Mouse (Mus musculus): ENCODE results near the gene C1qa. TPM values are rescaled to one million over a fixed set of nuclear protein-coding genes. Genes with fewer than 3 reads are reported as not detected.

Gene C1qa
- polyA plus RNA-seq, 1 experiment: 134 TPM

GRCm38 (mm10) chr4:136867690-136868345, 30.8 kb downstream of the C1qa start:
- TF ChIP-seq FLI1 (IDR thresholded peaks at IDR 0.05; ENCODE audit: low read length) (no peak), GATA1 (IDR thresholded peaks at IDR 0.05; ENCODE audit: borderline replicate concordance, low read length) (no peak)
- Histone ChIP-seq H3K9me3 (no peaks in the 10 kb centered on the region), H3K4me3 (replicated peaks) (no peak overlapping the region), H3K4me1 (peaks cover 7% of the 10 kb centered on the region), H3K27me3 (replicated peaks) (peaks cover 74% of the 10 kb centered on the region), H3K36me3 (replicated peaks; ENCODE audit: low read length) (no peaks in the 10 kb centered on the region)

GRCm38 (mm10) chr4:136865531-136865930, 33.1 kb downstream of the C1qa start:
- Histone ChIP-seq H3K27me3 (replicated peaks) (peaks cover 88% of the 10 kb centered on the region), H3K4me1 (peaks cover 11% of the 10 kb centered on the region), H3K36me3 (replicated peaks; ENCODE audit: low read length) (no peaks in the 10 kb centered on the region), H3K9me3 (no peaks in the 10 kb centered on the region), H3K4me3 (replicated peaks) (no peak overlapping the region)
- TF ChIP-seq FLI1 (IDR thresholded peaks at IDR 0.05; ENCODE audit: low read length) (no peak), GATA1 (IDR thresholded peaks at IDR 0.05; ENCODE audit: borderline replicate concordance, low read length) (no peak)

GRCm38 (mm10) chr4:136864751-136865470, 33.7 kb downstream of the C1qa start:
- H3K36me3 ChIP-seq (replicated peaks; ENCODE audit: low read length): no peaks in the 10 kb centered on the region
- TF ChIP-seq GATA1 (IDR thresholded peaks at IDR 0.05; ENCODE audit: borderline replicate concordance, low read length): no peak
- TF ChIP-seq FLI1 (IDR thresholded peaks at IDR 0.05; ENCODE audit: low read length): no peak
- H3K4me1 ChIP-seq: peaks cover 11% of the 10 kb centered on the region
- H3K9me3 ChIP-seq: peaks cover 2% of the 10 kb centered on the region
- H3K27me3 ChIP-seq (replicated peaks): peaks cover 85% of the 10 kb centered on the region
- H3K4me3 ChIP-seq (replicated peaks): no peak overlapping the region

GRCm38 (mm10) chr4:136863517-136863916, 35.1 kb downstream of the C1qa start:
- no peaks in the 10 kb centered on the region for H3K36me3 ChIP-seq (replicated peaks; ENCODE audit: low read length)
- peaks cover 11% of the 10 kb centered on the region for H3K4me1 ChIP-seq
- no peak for TF ChIP-seq FLI1 (IDR thresholded peaks at IDR 0.05; ENCODE audit: low read length)
- no peak for TF ChIP-seq GATA1 (IDR thresholded peaks at IDR 0.05; ENCODE audit: borderline replicate concordance, low read length)
- H3K9me3 ChIP-seq: peaks cover 12% of the 10 kb centered on the region
- H3K4me3 ChIP-seq (replicated peaks): no peak overlapping the region
- H3K27me3 ChIP-seq (replicated peaks): peaks cover 90% of the 10 kb centered on the region

GRCm38 (mm10) chr4:136862411-136862810, 36.2 kb downstream of the C1qa start:
- Histone ChIP-seq H3K36me3 (replicated peaks; ENCODE audit: low read length) (no peaks in the 10 kb centered on the region), H3K27me3 (replicated peaks) (peaks cover 93% of the 10 kb centered on the region), H3K4me3 (replicated peaks) (no peak overlapping the region), H3K4me1 (peaks cover 11% of the 10 kb centered on the region), H3K9me3 (peaks cover 12% of the 10 kb centered on the region)
- TF ChIP-seq GATA1 (IDR thresholded peaks at IDR 0.05; ENCODE audit: borderline replicate concordance, low read length) (no peak), FLI1 (IDR thresholded peaks at IDR 0.05; ENCODE audit: low read length) (no peak)

- no peak for TF ChIP-seq GATA1 (IDR thresholded peaks at IDR 0.05; ENCODE audit: borderline replicate concordance, low read length)
- TF ChIP-seq FLI1 (IDR thresholded peaks at IDR 0.05; ENCODE audit: low read length): no peak
- peaks cover 94% of the 10 kb centered on the region for H3K27me3 ChIP-seq (replicated peaks)
Measured at GRCm38 (mm10) chr4:136861806-136862205, 36.8 kb downstream of the C1qa start.

GRCm38 (mm10) chr4:136860022-136860421, 38.6 kb downstream of the C1qa start:
- TF ChIP-seq GATA1 (IDR thresholded peaks at IDR 0.05; ENCODE audit: borderline replicate concordance, low read length): no peak
- TF ChIP-seq FLI1 (IDR thresholded peaks at IDR 0.05; ENCODE audit: low read length): no peak
- H3K9me3 ChIP-seq: peaks cover 12% of the 10 kb centered on the region
- H3K4me3 ChIP-seq (replicated peaks): no peak overlapping the region
- peaks cover 11% of the 10 kb centered on the region for H3K4me1 ChIP-seq
- H3K27me3 ChIP-seq (replicated peaks): peaks cover 93% of the 10 kb centered on the region
- no peaks in the 10 kb centered on the region for H3K36me3 ChIP-seq (replicated peaks; ENCODE audit: low read length)

More at GRCm38 (mm10) chr4:136861806-136862205, 36.8 kb downstream of the C1qa start:
- Histone ChIP-seq H3K4me3 (replicated peaks) (no peak overlapping the region), H3K9me3 (peaks cover 12% of the 10 kb centered on the region), H3K36me3 (replicated peaks; ENCODE audit: low read length) (no peaks in the 10 kb centered on the region), H3K4me1 (peaks cover 11% of the 10 kb centered on the region)

- H3K36me3 ChIP-seq (replicated peaks; ENCODE audit: low read length): no peaks in the 10 kb centered on the region
- H3K4me3 ChIP-seq (replicated peaks): no peak overlapping the region
- H3K9me3 ChIP-seq: peaks cover 12% of the 10 kb centered on the region
- TF ChIP-seq GATA1 (IDR thresholded peaks at IDR 0.05; ENCODE audit: borderline replicate concordance, low read length) (no peak), FLI1 (IDR thresholded peaks at IDR 0.05; ENCODE audit: low read length) (no peak)
- H3K4me1 ChIP-seq: no peaks in the 10 kb centered on the region
- H3K27me3 ChIP-seq (replicated peaks): peaks cover 74% of the 10 kb centered on the region
Measured at GRCm38 (mm10) chr4:136855081-136855480, 43.5 kb downstream of the C1qa start.

- no peaks in the 10 kb centered on the region; the same call in 1 of the 2 replicates for H3K9me3 ChIP-seq
- no peaks in the 10 kb centered on the region for H3K4me1 ChIP-seq
- TF ChIP-seq FLI1 (IDR thresholded peaks at IDR 0.05; ENCODE audit: low read length) (no peak), GATA1 (IDR thresholded peaks at IDR 0.05; ENCODE audit: borderline replicate concordance, low read length) (no peak)
- peaks cover 70% of the 10 kb centered on the region for H3K27me3 ChIP-seq (replicated peaks)
- H3K4me3 ChIP-seq (replicated peaks): no peak overlapping the region
- no peaks in the 10 kb centered on the region for H3K36me3 ChIP-seq (replicated peaks; ENCODE audit: low read length)
Measured at GRCm38 (mm10) chr4:136852989-136853388, 45.6 kb downstream of the C1qa start.

GRCm38 (mm10) chr4:136852119-136852518, 46.5 kb downstream of the C1qa start:
- Histone ChIP-seq H3K36me3 (replicated peaks; ENCODE audit: low read length) (no peaks in the 10 kb centered on the region), H3K4me3 (replicated peaks) (no peak overlapping the region), H3K9me3 (no peaks in the 10 kb centered on the region; the same call in 1 of the 2 replicates), H3K27me3 (replicated peaks) (peaks cover 66% of the 10 kb centered on the region), H3K4me1 (no peaks in the 10 kb centered on the region)
- TF ChIP-seq FLI1 (IDR thresholded peaks at IDR 0.05; ENCODE audit: low read length): no peak
- no peak for TF ChIP-seq GATA1 (IDR thresholded peaks at IDR 0.05; ENCODE audit: borderline replicate concordance, low read length)

Data from megakaryocyte, embryonic 14.5 days (primary cell).